Mouse (Mus musculus) liver, embryonic 15.5 days (tissue): Measurements from ENCODE around the gene Nkapl. TPM values are rescaled to one million over a fixed set of nuclear protein-coding genes. Genes with fewer than 3 reads are reported as not detected.
"Not testable (repeated sequence)": the region's sequence is repeated elsewhere in the genome, so short reads cannot be mapped to it uniquely, and the experiment has no call there.

Experiments used
- ATAC-seq: fragments of 200-750 bp; cut with Nextera tagmentation; 2 replicates; pipeline ENCODE4 v1.8.0; 2017; ENCODE audit warnings: moderate number of reproducible peaks, mild to moderate bottlenecking, moderate library complexity; ENCODE audit not compliant: insufficient read depth
- H3K27ac ChIP-seq: fragments of 300-500 bp; sonication (generic); replicated peaks from 2 replicates; pipeline ENCODE4 v1.5.1; 2015; ENCODE audit warnings: mild to moderate bottlenecking, inconsistent platforms
- H3K27me3 ChIP-seq: fragments of 300-500 bp; sonication (generic); 2 replicates; pipeline ENCODE4 v1.6.1; 2015; ENCODE audit warnings: mild to moderate bottlenecking, inconsistent platforms
- H3K36me3 ChIP-seq: fragments of 300-500 bp; sonication (generic); replicated peaks from 2 replicates; pipeline ENCODE4 v1.6.1; 2015; ENCODE audit warnings: moderate library complexity, mild to moderate bottlenecking, inconsistent platforms
- H3K4me1 ChIP-seq: fragments of 300-500 bp; sonication (generic); replicated peaks from 2 replicates; pipeline ENCODE4 v1.6.1; 2015; ENCODE audit warnings: inconsistent platforms
- H3K4me2 ChIP-seq: fragments of 300-500 bp; sonication (generic); 2 replicates; pipeline ENCODE4 v1.6.1; 2015; ENCODE audit warnings: moderate library complexity, mild to moderate bottlenecking, inconsistent platforms
- H3K4me3 ChIP-seq: fragments of 300-500 bp; sonication (generic); replicated peaks from 2 replicates; pipeline ENCODE4 v1.5.1; 2015; ENCODE audit warnings: mild to moderate bottlenecking, inconsistent platforms
- H3K9ac ChIP-seq: fragments of 300-500 bp; sonication (generic); 2 replicates; pipeline ENCODE4 v1.6.1; 2015; ENCODE audit warnings: moderate library complexity, mild to moderate bottlenecking, inconsistent platforms
- H3K9me3 ChIP-seq: fragments of 300-500 bp; sonication (generic); replicated peaks from 2 replicates; pipeline ENCODE4 v1.6.1; 2016; ENCODE audit warnings: inconsistent platforms
- WGBS: fragments of 180-500 bp; shearing (Covaris S2); methylation state at CpG from one replicate; pipeline ENCODE4 v1.1.7; 2015; ENCODE audit warnings: mixed read lengths; ENCODE audit not compliant: insufficient replicate concordance; 5-methylcytosine and 5-hydroxymethylcytosine counted together
- polyA plus RNA-seq: library from polyadenylated mRNA; unstranded; fragments of >200 nt; fragmentation: Nextera tagmentation; extraction: Ambion mirVana; gene quantifications from 2 replicates; pipeline ENCODE4 v1.2.1, GENCODE M21; 2015

Gene Nkapl
- 0.66 and 0.94 TPM in 2 replicates for polyA plus RNA-seq

DNA sequence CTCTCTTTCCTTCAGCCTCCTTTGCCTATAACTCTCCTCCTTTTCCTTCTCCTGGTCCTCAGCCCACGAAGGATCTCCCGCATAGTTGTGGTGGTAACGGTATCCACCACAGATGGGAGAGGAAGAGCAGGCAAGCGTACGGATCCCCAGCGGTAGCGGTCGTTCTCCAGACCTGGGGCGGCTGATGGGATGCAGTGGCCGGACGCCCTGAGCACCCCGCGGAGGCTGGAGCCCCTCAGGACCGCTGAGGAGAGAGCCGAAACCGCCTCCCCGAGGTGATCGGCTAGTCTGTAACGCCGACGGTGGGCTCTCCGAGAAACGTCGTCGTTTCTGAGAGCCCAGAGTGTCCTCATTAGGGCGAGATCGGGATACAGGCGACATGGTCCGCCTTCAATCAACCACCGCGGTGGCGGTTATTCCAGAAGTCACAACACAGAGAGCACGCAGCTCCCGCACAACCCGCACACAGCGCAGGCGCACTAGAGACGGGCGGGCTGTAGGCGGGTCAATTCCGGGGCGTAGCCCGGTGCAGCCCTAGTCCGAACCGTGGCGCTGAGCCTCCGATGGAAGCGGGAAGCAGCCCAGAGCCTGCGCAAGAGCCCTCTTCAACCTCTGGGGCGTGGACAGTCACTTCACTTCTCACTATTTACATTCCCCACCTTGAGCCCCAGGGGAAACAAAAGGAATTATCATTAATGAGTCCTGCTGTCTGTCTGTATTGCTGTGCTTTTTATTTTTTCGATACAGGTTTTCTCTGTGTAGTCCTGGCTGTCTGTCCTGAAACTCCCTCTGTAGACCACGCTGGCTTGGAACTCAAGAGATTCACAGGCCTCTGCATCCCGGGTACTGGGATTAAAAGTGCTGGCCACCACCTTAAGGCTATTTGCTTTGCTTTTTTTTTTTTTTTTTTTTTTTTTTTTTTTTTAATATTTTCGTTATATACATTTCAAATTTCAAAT is at the start of gene Nkapl:
Nkapl (minus strand) TSS at position 449 of the 959 bp plus-strand sequence.
- H3K27me3 ChIP-seq: peaks cover 50% of the 10 kb centered on the region
- H3K36me3 ChIP-seq: no peaks in the 10 kb centered on the region
- H3K4me3 ChIP-seq: peak within 1 kb of the TSS; percentile 69
- H3K4me2 ChIP-seq: peak within 1 kb of the TSS; percentile 93
- peak within 1 kb of the TSS; percentile 75 for H3K9ac ChIP-seq
- ATAC-seq: peak; percentile 99
- H3K9me3 ChIP-seq: no peaks in the 10 kb centered on the region
- peaks cover 27% of the 10 kb centered on the region for H3K4me1 ChIP-seq
- peak within 1 kb of the TSS; percentile 45; the same call in 1 of the 2 replicates for H3K27ac ChIP-seq
- WGBS: under 1% methylated on average over 54 of the region's 54 CpGs

DNA sequence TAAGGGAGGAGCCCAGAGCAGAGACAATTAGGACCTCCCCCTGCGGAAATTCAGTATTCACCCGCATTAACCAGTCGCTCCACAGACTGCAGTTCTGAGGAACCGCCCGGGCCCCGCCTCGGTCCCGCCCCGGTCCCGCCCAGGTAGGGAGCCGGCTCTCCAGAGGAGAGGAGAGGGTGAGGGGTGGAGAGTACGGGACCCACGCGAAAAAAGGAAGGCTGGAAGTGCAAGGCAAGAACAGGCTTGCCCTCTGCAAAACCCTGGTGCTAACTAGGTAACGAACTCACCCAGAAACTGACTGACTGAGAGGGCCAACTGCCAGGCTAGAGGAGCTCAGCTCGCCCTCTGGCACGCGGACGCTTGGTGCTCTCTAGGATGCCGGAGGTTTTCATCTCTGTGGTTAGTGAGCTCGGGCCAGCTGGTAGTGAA is 37.9 kb upstream of the Nkapl start:
- WGBS: under 1% methylated on average over 21 of the region's 21 CpGs
- Histone ChIP-seq H3K9me3 (no peaks in the 10 kb centered on the region), H3K4me2 (peak overlapping the region; percentile 65), H3K36me3 (no peaks in the 10 kb centered on the region), H3K27me3 (no peaks in the 10 kb centered on the region), H3K9ac (peak overlapping the region; percentile 62), H3K27ac (0 out of 2 replicates have a peak overlapping the region, but pooled peaks have one; percentile 51), H3K4me1 (peaks cover 7% of the 10 kb centered on the region), H3K4me3 (peak overlapping the region; percentile 71)
- ATAC-seq: peak; percentile 99

GRCm38 (mm10) chr13:21502296-21502695 is 34.0 kb upstream of the Nkapl start:
- H3K27me3 ChIP-seq: no peaks in the 10 kb centered on the region
- H3K27ac ChIP-seq: no peak overlapping the region
- no peak for ATAC-seq
- peaks cover 7% of the 10 kb centered on the region for H3K4me1 ChIP-seq
- H3K4me2 ChIP-seq: no peak overlapping the region
- H3K4me3 ChIP-seq: no peak overlapping the region
- H3K9ac ChIP-seq: no peak overlapping the region
- no peaks in the 10 kb centered on the region for H3K9me3 ChIP-seq
- H3K36me3 ChIP-seq: no peaks in the 10 kb centered on the region
- WGBS: 59% methylated on average over 5 of the region's 5 CpGs

GRCm38 (mm10) chr13:21501182-21501581 is 32.9 kb upstream of the Nkapl start, which contains the start of gene Gm11273:
Gm11273 (minus strand) TSS chr13:21501418.
- not testable (repeated sequence) for H3K9me3 ChIP-seq, H3K4me2 ChIP-seq, H3K9ac ChIP-seq, H3K4me1 ChIP-seq, H3K36me3 ChIP-seq, H3K27ac ChIP-seq, ATAC-seq, H3K4me3 ChIP-seq, H3K27me3 ChIP-seq
- 84% methylated on average over 17 of the region's 17 CpGs for WGBS

GRCm38 (mm10) chr13:21495080-21495479 is 26.8 kb upstream of the Nkapl start, which contains the start of gene AK157302:
AK157302 (plus strand) TSS chr13:21495223.
- no peak within 1 kb of the TSS for H3K9ac ChIP-seq
- H3K36me3 ChIP-seq: no peaks in the 10 kb centered on the region
- ATAC-seq: no peak
- no peak within 1 kb of the TSS for H3K27ac ChIP-seq
- H3K9me3 ChIP-seq: no peaks in the 10 kb centered on the region
- H3K4me3 ChIP-seq: no peak within 1 kb of the TSS
- H3K4me2 ChIP-seq: no peak within 1 kb of the TSS
- H3K27me3 ChIP-seq: no peaks in the 10 kb centered on the region
- WGBS: 80% methylated on average over 21 of the region's 21 CpGs
- H3K4me1 ChIP-seq: no peaks in the 10 kb centered on the region

DNA sequence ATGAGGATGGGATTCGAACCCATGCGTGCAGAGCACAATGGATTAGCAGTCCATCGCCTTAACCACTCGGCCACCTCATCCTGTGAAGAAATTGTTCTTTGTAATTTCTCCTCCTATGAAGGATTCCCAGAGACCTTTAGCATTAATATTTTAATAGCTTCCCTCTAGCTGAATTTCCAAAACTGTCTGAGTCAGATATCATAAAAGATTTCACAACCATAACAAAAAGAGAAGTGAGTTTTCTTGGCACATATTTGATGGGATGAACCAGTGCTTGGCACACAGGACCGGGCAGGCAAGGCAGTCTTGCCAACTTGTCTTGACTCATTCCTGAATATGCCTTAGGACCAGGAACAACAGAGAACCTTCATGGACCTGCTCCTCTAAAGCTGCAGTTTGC is 24.5 kb upstream of the Nkapl start:
- 74% methylated on average over 5 of the region's 5 CpGs for WGBS
- Histone ChIP-seq H3K4me2 (no peak overlapping the region), H3K27me3 (no peaks in the 10 kb centered on the region), H3K9me3 (no peaks in the 10 kb centered on the region), H3K27ac (no peak overlapping the region), H3K4me1 (no peaks in the 10 kb centered on the region), H3K9ac (no peak overlapping the region), H3K4me3 (no peak overlapping the region), H3K36me3 (no peaks in the 10 kb centered on the region)
- no peak for ATAC-seq

DNA sequence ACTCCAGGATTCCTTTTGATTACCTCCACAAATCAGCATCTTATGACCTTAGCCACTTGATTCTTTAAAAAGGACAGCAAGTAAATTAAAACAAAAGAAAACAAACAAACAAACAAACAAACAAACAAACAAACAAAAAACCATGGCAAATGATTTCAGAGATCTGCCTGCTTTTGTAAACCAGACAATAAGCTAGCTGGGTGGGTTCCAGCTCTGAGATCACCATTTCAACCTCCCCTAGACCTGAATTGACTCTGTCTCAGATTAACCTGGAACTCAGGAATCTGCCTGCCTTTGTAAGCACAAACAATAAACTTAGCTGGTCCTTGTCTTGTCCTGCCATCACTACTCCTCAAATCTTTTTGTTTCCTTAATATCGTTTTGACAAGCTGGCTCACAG is 18.6 kb upstream of the Nkapl start:
- no peak for ATAC-seq
- Histone ChIP-seq H3K4me1 (no peaks in the 10 kb centered on the region), H3K9me3 (no peaks in the 10 kb centered on the region), H3K36me3 (no peaks in the 10 kb centered on the region), H3K4me3 (no peak overlapping the region), H3K4me2 (no peak overlapping the region), H3K27ac (no peak overlapping the region), H3K9ac (no peak overlapping the region), H3K27me3 (no peaks in the 10 kb centered on the region)
- WGBS: 64% methylated on average over 1 of the region's 1 CpGs

GRCm38 (mm10) chr13:21478759-21479670 is 10.7 kb upstream of the Nkapl start, which contains the start of the genes Zkscan4 and Gm10065:
Zkscan4 (plus strand) TSS chr13:21478907.
Gm10065 (minus strand) TSS chr13:21479441.
- ATAC-seq: peak; percentile 61

DNA sequence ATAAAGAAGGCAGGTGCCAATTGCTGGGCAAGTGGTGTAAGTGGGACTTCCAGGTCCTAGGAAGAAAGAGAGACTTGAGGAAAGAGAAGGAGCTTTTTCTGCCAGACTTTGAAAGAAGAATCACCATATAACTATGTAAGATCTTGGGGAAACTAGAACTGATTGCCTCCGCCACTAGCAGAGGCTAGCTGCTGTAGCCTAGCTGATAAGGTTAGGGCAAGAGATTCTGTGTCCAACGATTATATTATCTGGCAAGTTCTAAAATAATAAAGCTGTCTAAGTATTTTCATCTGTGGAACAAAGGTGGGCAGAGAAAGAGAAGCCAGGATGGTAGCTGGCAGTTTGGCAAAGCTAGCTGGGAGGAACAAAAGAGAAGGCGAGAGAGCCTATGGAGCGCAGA is 4.1 kb upstream of the Nkapl start:
- H3K9me3 ChIP-seq: no peaks in the 10 kb centered on the region
- peaks cover 24% of the 10 kb centered on the region for H3K4me1 ChIP-seq
- ATAC-seq: no peak
- no peak overlapping the region for H3K9ac ChIP-seq
- no peak overlapping the region for H3K4me3 ChIP-seq
- WGBS: 26% methylated on average over 4 of the region's 4 CpGs
- no peak overlapping the region for H3K4me2 ChIP-seq
- no peak overlapping the region for H3K27ac ChIP-seq
- H3K27me3 ChIP-seq: peaks cover 24% of the 10 kb centered on the region
- H3K36me3 ChIP-seq: no peaks in the 10 kb centered on the region

More at GRCm38 (mm10) chr13:21478759-21479670, 10.7 kb upstream of the Nkapl start, which contains the start of the genes Zkscan4 and Gm10065:
- not testable (repeated sequence) for H3K9ac ChIP-seq, H3K36me3 ChIP-seq, H3K4me1 ChIP-seq, H3K27ac ChIP-seq, H3K9me3 ChIP-seq
- WGBS: 4% methylated on average over 31 of the region's 31 CpGs
- peaks cover 29% of the 10 kb centered on the region for H3K27me3 ChIP-seq
- peak within 1 kb of the TSS; percentile 67 for H3K4me2 ChIP-seq
- H3K4me3 ChIP-seq: peak within 1 kb of the TSS; percentile 52

GRCm38 (mm10) chr13:21469097-21469496 is 788 bp upstream of the Nkapl start:
- Histone ChIP-seq H3K36me3 (no peaks in the 10 kb centered on the region), H3K4me1 (peaks cover 27% of the 10 kb centered on the region), H3K27me3 (peaks cover 44% of the 10 kb centered on the region), H3K9ac (0 out of 2 replicates have a peak overlapping the region, but pooled peaks have one; percentile 75), H3K9me3 (no peaks in the 10 kb centered on the region), H3K4me3 (0 out of 2 replicates have a peak overlapping the region, but pooled peaks have one; percentile 69), H3K27ac (no peak overlapping the region), H3K4me2 (peak overlapping the region; percentile 93)
- ATAC-seq: no peak
- 6% methylated on average over 9 of the region's 9 CpGs for WGBS
